Mouse (Mus musculus): ENCODE data around the gene Kank1. TPM values are rescaled to one million over a fixed set of nuclear protein-coding genes. Genes with fewer than 3 reads are reported as not detected.

The Kank1 gene
- total RNA-seq, 1 experiment from 2014 or later: 0.40 TPM

DNA sequence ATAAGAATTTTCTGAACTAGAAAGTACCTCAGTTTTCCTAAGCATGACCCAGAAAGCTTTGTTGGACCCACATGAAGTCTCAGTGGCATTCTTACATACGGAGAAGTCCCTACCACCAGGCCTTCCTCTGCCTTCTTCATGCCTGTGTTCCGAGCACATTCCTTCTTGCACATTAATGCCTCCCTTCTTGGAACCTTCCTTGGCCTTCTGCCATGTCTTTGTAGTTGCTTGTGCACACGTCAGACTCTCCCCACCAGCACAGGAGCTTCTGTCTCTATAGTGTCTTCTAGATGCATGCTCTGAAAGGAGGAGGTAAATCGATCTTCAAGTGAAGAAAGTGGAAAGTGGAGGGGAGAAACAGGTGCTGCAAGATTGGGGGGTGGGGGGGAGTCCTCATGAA is 58.4 kb downstream of the Kank1 start:
- ATAC-seq (replicated peaks in 1 of 2; ENCODE audit: insufficient read depth in 1 of 2, low FRiP score in 2 of 2, low TSS enrichment in 1 of 2, low read depth in 1 of 2, poor library complexity in 2 of 2, severe bottlenecking in 2 of 2): no peak

DNA sequence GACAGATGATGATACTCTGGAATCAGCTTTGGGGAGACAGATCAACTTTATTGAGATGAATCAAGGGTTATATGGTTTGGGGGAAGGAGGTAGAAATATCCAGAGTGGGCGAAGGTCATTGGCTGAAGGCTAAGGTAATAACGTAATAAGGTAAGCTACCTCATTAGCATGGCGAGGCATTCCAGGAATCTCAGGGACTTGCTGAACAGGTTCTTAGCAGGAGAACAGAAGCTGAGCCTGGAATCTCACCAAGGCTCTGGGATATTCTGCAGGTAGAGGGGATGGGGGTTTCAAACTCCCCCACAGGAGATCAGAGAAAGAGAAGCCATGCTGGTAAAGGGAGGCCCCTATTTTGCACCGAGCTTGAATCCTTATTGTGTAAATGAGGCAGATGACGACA is 60.5 kb downstream of the Kank1 start:
- ATAC-seq (replicated peaks in 1 of 2; ENCODE audit: insufficient read depth in 1 of 2, low FRiP score in 2 of 2, low TSS enrichment in 1 of 2, low read depth in 1 of 2, poor library complexity in 2 of 2, severe bottlenecking in 2 of 2): no peak

DNA sequence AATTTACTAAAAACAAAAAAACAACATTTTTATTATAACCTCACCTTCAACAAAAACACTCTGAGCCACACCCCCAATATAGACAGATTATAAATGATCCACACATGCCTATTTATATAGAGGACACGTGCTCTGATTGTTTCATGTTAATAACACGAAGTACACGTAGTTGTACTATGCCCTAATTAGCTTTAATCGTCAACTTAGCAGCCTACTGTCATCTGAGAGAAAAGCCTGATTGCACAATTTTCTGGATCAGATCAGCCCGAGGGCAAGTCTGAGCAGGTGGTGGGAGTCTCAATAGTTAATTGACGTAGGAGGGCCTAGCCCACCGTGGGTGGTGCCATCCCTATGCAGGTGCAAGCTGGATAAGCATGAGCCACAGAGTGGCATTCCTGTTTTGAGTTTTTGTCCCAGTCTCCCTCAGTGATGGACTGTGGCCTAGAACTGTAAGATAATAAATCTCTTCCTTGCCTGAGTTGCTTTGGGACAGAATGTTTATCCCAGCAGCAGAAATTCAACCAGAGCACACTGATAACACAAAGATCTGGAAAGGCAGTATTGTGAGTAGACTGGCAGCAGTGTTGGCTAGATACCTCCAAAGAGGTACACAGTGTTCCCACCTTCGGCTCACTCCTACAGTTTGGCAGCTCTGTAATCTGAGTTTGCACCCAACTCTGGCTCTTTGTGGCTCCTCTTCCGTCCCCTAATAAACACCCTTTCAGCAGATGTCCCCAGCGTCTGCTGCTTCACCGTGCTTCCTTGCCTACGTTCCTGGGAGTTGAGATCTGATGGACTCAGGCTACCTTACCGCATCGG is 63.3 kb downstream of the Kank1 start:
- ATAC-seq (replicated peaks in 1 of 2; ENCODE audit: insufficient read depth in 1 of 2, low FRiP score in 2 of 2, low TSS enrichment in 1 of 2, low read depth in 1 of 2, poor library complexity in 2 of 2, severe bottlenecking in 2 of 2): no peak

- ATAC-seq (replicated peaks in 1 of 2; ENCODE audit: insufficient read depth in 1 of 2, low FRiP score in 2 of 2, low TSS enrichment in 1 of 2, low read depth in 1 of 2, poor library complexity in 2 of 2, severe bottlenecking in 2 of 2): no peak
Observed at GRCm38 (mm10) chr19:25301189-25301588, 64.4 kb downstream of the Kank1 start.

GRCm38 (mm10) chr19:25306277-25306676 is 69.5 kb downstream of the Kank1 start:
- no peak for ATAC-seq (replicated peaks in 1 of 2; ENCODE audit: insufficient read depth in 1 of 2, low FRiP score in 2 of 2, low TSS enrichment in 1 of 2, low read depth in 1 of 2, poor library complexity in 2 of 2, severe bottlenecking in 2 of 2)

DNA sequence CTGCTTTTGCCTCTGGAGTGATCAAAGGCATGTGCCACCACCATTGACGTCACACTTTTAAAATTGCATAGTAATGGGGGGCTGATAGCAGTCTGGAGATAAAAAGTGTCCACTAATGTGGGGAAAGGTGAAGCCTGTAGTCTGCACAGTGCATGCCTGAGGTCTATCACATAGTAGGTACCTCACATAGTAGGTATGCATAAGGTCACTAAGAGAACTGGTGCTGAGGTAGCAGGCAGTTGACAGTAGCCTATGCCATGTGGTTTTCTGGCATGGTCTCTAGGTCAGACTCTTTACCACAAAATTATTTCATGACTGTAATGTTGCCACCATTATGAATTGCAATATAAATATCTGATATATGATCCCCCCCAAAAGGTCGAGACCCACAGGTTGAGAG is 71.4 kb downstream of the Kank1 start:
- no peak for ATAC-seq (replicated peaks in 1 of 2; ENCODE audit: insufficient read depth in 1 of 2, low FRiP score in 2 of 2, low TSS enrichment in 1 of 2, low read depth in 1 of 2, poor library complexity in 2 of 2, severe bottlenecking in 2 of 2)

DNA sequence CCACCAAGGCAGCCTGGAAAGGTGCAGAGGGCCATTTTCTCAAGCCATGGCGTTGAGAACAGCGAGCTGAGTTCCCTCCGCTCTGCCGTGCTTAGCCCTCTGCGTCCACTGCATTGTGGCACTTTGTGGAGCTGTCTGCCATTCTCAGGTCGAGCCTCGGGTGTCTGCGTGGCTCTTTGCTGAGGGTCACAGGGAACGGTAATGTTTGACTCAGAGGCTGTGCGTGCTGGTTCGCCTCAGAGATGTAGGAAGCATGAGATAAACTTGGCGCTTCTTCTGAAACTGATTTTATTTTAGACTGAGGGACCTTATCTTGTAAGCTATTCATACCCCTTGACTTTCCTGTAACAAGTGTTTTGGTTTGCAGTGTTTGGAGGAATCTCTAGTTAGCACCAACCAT is 72.0 kb downstream of the Kank1 start:
- ATAC-seq (replicated peaks in 1 of 2; ENCODE audit: insufficient read depth in 1 of 2, low FRiP score in 2 of 2, low TSS enrichment in 1 of 2, low read depth in 1 of 2, poor library complexity in 2 of 2, severe bottlenecking in 2 of 2): no peak

DNA sequence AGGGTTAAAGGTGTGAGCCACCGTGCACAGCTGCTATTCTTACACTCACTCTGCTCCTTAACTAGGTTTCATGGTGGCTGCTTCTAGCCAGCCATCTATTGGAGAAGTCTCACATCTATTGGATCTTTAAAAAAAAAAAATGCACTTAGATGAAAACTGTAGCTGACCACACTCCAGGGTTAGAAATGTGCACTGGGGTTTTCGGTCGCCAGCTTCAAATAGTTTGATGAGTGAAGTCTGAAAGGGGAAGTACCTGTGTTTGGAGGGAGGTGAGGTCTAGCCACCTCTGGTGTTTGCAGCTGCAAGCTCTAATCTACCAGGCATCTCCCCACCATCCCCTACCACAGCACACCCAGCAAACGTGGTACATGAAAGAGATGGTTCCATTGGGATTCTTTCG is 74.2 kb downstream of the Kank1 start:
- ATAC-seq (replicated peaks in 1 of 2; ENCODE audit: insufficient read depth in 1 of 2, low FRiP score in 2 of 2, low TSS enrichment in 1 of 2, low read depth in 1 of 2, poor library complexity in 2 of 2, severe bottlenecking in 2 of 2): peak in 1 of 2 experiments; percentile 39; a peak in 2 of 4 replicates

GRCm38 (mm10) chr19:25311626-25312025 is 74.9 kb downstream of the Kank1 start:
- no peak for ATAC-seq (replicated peaks in 1 of 2; ENCODE audit: insufficient read depth in 1 of 2, low FRiP score in 2 of 2, low TSS enrichment in 1 of 2, low read depth in 1 of 2, poor library complexity in 2 of 2, severe bottlenecking in 2 of 2)

- no peak for ATAC-seq (replicated peaks in 1 of 2; ENCODE audit: insufficient read depth in 1 of 2, low FRiP score in 2 of 2, low TSS enrichment in 1 of 2, low read depth in 1 of 2, poor library complexity in 2 of 2, severe bottlenecking in 2 of 2)
Observed at GRCm38 (mm10) chr19:25315458-25315889, 78.7 kb downstream of the Kank1 start.

- ATAC-seq (replicated peaks in 1 of 2; ENCODE audit: insufficient read depth in 1 of 2, low FRiP score in 2 of 2, low TSS enrichment in 1 of 2, low read depth in 1 of 2, poor library complexity in 2 of 2, severe bottlenecking in 2 of 2): no peak
Observed at GRCm38 (mm10) chr19:25315993-25316392, 79.2 kb downstream of the Kank1 start.

GRCm38 (mm10) chr19:25324265-25324664 is 87.5 kb downstream of the Kank1 start:
- ATAC-seq (replicated peaks in 1 of 2; ENCODE audit: insufficient read depth in 1 of 2, low FRiP score in 2 of 2, low TSS enrichment in 1 of 2, low read depth in 1 of 2, poor library complexity in 2 of 2, severe bottlenecking in 2 of 2): no peak

GRCm38 (mm10) chr19:25325113-25326001 is 88.6 kb downstream of the Kank1 start:
- peak; percentile 53 to 64; a peak in 3 of 4 replicates for ATAC-seq (replicated peaks in 1 of 2; ENCODE audit: insufficient read depth in 1 of 2, low FRiP score in 2 of 2, low TSS enrichment in 1 of 2, low read depth in 1 of 2, poor library complexity in 2 of 2, severe bottlenecking in 2 of 2)

DNA sequence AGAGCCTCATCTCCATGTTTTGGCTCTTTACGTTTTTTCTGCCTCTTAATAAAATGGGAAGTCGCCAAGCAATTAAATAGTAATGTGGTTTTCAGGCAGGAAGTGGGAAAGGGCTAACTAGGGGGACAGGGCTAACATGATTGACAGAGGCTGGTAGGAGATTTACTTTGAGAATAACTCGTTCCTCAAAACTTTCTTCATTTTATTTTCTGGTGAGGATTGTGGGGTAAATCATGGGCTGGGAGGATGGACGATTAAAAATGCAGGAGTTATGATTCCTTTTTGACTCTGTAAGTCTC is 89.2 kb downstream of the Kank1 start:
- peak; percentile 32 to 64; a peak in 3 of 4 replicates for ATAC-seq (replicated peaks in 1 of 2; ENCODE audit: insufficient read depth in 1 of 2, low FRiP score in 2 of 2, low TSS enrichment in 1 of 2, low read depth in 1 of 2, poor library complexity in 2 of 2, severe bottlenecking in 2 of 2)

DNA sequence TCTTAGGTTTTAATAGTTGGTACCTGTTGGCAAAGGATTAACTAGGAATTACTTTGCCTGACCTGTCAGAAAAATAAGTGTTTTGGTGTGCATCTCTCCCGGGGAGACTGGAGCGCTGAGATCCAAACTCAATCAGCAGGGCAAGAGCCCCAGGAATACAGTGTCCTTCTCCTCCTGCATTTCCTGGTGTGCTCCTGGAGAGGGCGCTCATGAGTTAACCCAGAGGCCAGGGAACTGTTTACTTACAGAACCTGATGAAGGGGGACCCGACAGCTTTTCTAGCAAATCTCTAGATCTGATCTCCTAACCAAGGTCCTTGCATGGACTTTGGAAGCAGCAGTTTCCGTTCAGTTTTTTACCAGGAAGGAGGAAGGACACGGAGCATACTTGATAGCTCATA is 90.9 kb downstream of the Kank1 start:
- no peak for ATAC-seq (replicated peaks in 1 of 2; ENCODE audit: insufficient read depth in 1 of 2, low FRiP score in 2 of 2, low TSS enrichment in 1 of 2, low read depth in 1 of 2, poor library complexity in 2 of 2, severe bottlenecking in 2 of 2)

DNA sequence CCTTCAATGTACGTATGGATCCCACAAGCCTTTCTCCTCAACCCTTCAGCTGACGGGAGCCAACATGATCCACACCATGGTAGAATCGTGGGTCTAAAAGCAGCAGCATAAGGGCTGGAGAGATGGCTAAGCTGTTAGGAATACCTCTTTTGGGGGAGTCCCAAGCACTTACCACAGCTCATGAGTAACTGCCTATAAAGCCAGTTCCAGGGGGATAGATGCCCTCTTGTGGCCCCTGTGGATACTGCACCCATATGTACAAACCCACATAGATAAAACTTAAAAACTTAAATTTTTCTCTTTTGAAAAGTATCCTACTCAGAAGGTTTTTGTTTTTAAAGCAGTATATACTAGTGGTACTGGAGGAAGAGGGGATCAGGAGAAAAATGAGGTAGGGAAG is 97.6 kb downstream of the Kank1 start:
- ATAC-seq (replicated peaks in 1 of 2; ENCODE audit: insufficient read depth in 1 of 2, low FRiP score in 2 of 2, low TSS enrichment in 1 of 2, low read depth in 1 of 2, poor library complexity in 2 of 2, severe bottlenecking in 2 of 2): peak; percentile 66 to 69; a peak in 3 of 4 replicates

GRCm38 (mm10) chr19:25336731-25337130 is 100.0 kb downstream of the Kank1 start:
- no peak for ATAC-seq (replicated peaks in 1 of 2; ENCODE audit: insufficient read depth in 1 of 2, low FRiP score in 2 of 2, low TSS enrichment in 1 of 2, low read depth in 1 of 2, poor library complexity in 2 of 2, severe bottlenecking in 2 of 2)

All from hematopoietic stem cell, adult 5-6 weeks (primary cell).